Mouse (Mus musculus): Measurements from ENCODE around the gene Serpind1.

The Serpind1 gene

GRCm38 (mm10) chr16:17331116-17331515 lies at the start of gene Serpind1:
Gene Serpind1 (plus strand): TSS chr16:17331371.
- DNase-seq: no peak

GRCm38 (mm10) chr16:17283151-17283550 lies 48.0 kb upstream of the Serpind1 start:
- no peak for DNase-seq

GRCm38 (mm10) chr16:17287103-17287502 lies 44.1 kb upstream of the Serpind1 start:
- DNase-seq: no peak

- no peak for DNase-seq
Measured at GRCm38 (mm10) chr16:17291016-17291415, 40.2 kb upstream of the Serpind1 start.

GRCm38 (mm10) chr16:17292751-17293150 lies 38.4 kb upstream of the Serpind1 start:
- no peak for DNase-seq

- DNase-seq: no peak
Measured at GRCm38 (mm10) chr16:17300818-17301217, 30.4 kb upstream of the Serpind1 start.

- no peak for DNase-seq
Measured at GRCm38 (mm10) chr16:17303521-17304245, 27.5 kb upstream of the Serpind1 start.

GRCm38 (mm10) chr16:17307461-17307860 lies 23.7 kb upstream of the Serpind1 start:
- no peak for DNase-seq

- DNase-seq: no peak
Measured at GRCm38 (mm10) chr16:17309036-17309435, 22.1 kb upstream of the Serpind1 start.

- DNase-seq: no peak
Measured at GRCm38 (mm10) chr16:17312531-17312930, 18.6 kb upstream of the Serpind1 start.

GRCm38 (mm10) chr16:17316554-17316953 lies 14.6 kb upstream of the Serpind1 start:
- no peak for DNase-seq

GRCm38 (mm10) chr16:17321481-17321880 lies 9.7 kb upstream of the Serpind1 start:
- no peak for DNase-seq

GRCm38 (mm10) chr16:17324745-17325144 lies 6.4 kb upstream of the Serpind1 start:
- DNase-seq: no peak

GRCm38 (mm10) chr16:17326064-17326463 lies 5.1 kb upstream of the Serpind1 start:
- no peak for DNase-seq

- DNase-seq: peak; percentile 32
Measured at GRCm38 (mm10) chr16:17329848-17330570, 1.2 kb upstream of the Serpind1 start.

GRCm38 (mm10) chr16:17331855-17332254 lies 684 bp downstream of the Serpind1 start:
- no peak for DNase-seq

- DNase-seq: no peak
Measured at GRCm38 (mm10) chr16:17334574-17334973, 3.4 kb downstream of the Serpind1 start.

GRCm38 (mm10) chr16:17336089-17336488 lies 4.9 kb downstream of the Serpind1 start:
- DNase-seq: no peak

- no peak for DNase-seq
Measured at GRCm38 (mm10) chr16:17339701-17340100, 8.5 kb downstream of the Serpind1 start.

GRCm38 (mm10) chr16:17340705-17341104 lies 9.5 kb downstream of the Serpind1 start:
- no peak for DNase-seq

- DNase-seq: no peak
Measured at GRCm38 (mm10) chr16:17341847-17342246, 10.7 kb downstream of the Serpind1 start.

- DNase-seq: no peak
Measured at GRCm38 (mm10) chr16:17345141-17345812, 14.1 kb downstream of the Serpind1 start.

GRCm38 (mm10) chr16:17345813-17346155 lies 14.6 kb downstream of the Serpind1 start:
- no peak for DNase-seq

GRCm38 (mm10) chr16:17346766-17347165 lies 15.6 kb downstream of the Serpind1 start:
- DNase-seq: no peak

Measured in right cerebral cortex, postnatal 25 days (tissue).